Mouse (Mus musculus): ENCODE measurements at regions not wholly inside any gene's neighbourhood (a gene's known extent, or its start where the extent isn't known, plus 50 kb on each side); places are given as distances from the start of the nearest gene placed in this dataset.

- DNase-seq (ENCODE audit: low read depth, low spot score), result no peak
Observed at GRCm38 (mm10) chr4:26016071-26016470, 216.0 kb upstream of the Fut9 start.

- DNase-seq (ENCODE audit: low read depth, low spot score), result no peak
Observed at GRCm38 (mm10) chr4:26000364-26000763, 200.3 kb upstream of the Fut9 start.

GRCm38 (mm10) chr4:25998561-25998960 lies 198.5 kb upstream of the Fut9 start:
- DNase-seq (ENCODE audit: low read depth, low spot score), result no peak

- DNase-seq (ENCODE audit: low read depth, low spot score), result peak; percentile 30
Observed at GRCm38 (mm10) chr4:25955696-25956348, 155.8 kb upstream of the Fut9 start.

- DNase-seq (ENCODE audit: low read depth, low spot score), result no peak
Observed at GRCm38 (mm10) chr4:25932546-25932945, 132.5 kb upstream of the Fut9 start.

GRCm38 (mm10) chr4:25895381-25895980 lies 95.4 kb upstream of the Fut9 start:
- DNase-seq (ENCODE audit: low read depth, low spot score), result no peak

GRCm38 (mm10) chr4:25891888-25892661 lies 92.0 kb upstream of the Fut9 start:
- no peak for DNase-seq (ENCODE audit: low read depth, low spot score)
